Mouse (Mus musculus): ENCODE results near the gene Enpp3. TPM values are rescaled to one million over a fixed set of nuclear protein-coding genes. Genes with fewer than 3 reads are reported as not detected.

Gene Enpp3
- total RNA-seq, 2 experiments from 2014 or later, result 7.1 to 7.3 TPM

Other genes with a start within 250 kb of the Enpp3 start
- gene Ccn2, start 247.4 kb downstream of the Enpp3 start, total RNA-seq (2021), result 10 to 100 TPM; 20.8 to 24.8 TPM
- gene Enpp1, start 130.7 kb downstream of the Enpp3 start, total RNA-seq (2021), result 1 to 10 TPM; 6.0 to 7.7 TPM
- 10 to 100 TPM; 32.0 to 33.2 TPM for gene Med23, start 27.2 kb upstream of the Enpp3 start, total RNA-seq (2021)
- gene Arg1, start 84.7 kb upstream of the Enpp3 start, total RNA-seq (2021), result 10 to 100 TPM in 1 of 2 experiments, 1 to 10 TPM in 1; 1.3 to 23.9 TPM